Mouse (Mus musculus): ENCODE data around the gene Mettl2. TPM values are rescaled to one million over a fixed set of nuclear protein-coding genes. Genes with fewer than 3 reads are reported as not detected.
"Not testable (repeated sequence)": the region's sequence is repeated elsewhere in the genome, so short reads cannot be mapped to it uniquely, and the experiment has no call there.

Gene Mettl2
- polyA plus RNA-seq (2015; fragmentation: Nextera tagmentation; extraction: Ambion mirVana), result 26.8 and 29.7 TPM in 2 replicates

GRCm38 (mm10) chr11:105125735-105126519, at the start of gene Mettl2:
Mettl2 (plus strand) TSS chr11:105126425.
- H3K9ac ChIP-seq, result peak within 1 kb of the TSS; percentile 83
- 3% methylated on average over 34 of the region's 38 CpGs for WGBS
- no peaks in the 10 kb centered on the region for H3K9me3 ChIP-seq
- H3K27ac ChIP-seq (replicated peaks), result peak within 1 kb of the TSS; percentile 77
- H3K4me3 ChIP-seq, result peak within 1 kb of the TSS; percentile 82
- H3K27me3 ChIP-seq (replicated peaks), result no peaks in the 10 kb centered on the region
- ATAC-seq (ENCODE audit: extremely low read depth, insufficient number of reproducible peaks, low FRiP score, low TSS enrichment), result peak; percentile 93
- H3K4me2 ChIP-seq, result peak within 1 kb of the TSS; percentile 91
- H3K4me1 ChIP-seq, result peaks cover 13% of the 10 kb centered on the region
- H3K36me3 ChIP-seq, result peaks cover 23% of the 10 kb centered on the region

- H3K36me3 ChIP-seq; H3K27ac ChIP-seq (replicated peaks); ATAC-seq (ENCODE audit: extremely low read depth, insufficient number of reproducible peaks, low FRiP score, low TSS enrichment); H3K27me3 ChIP-seq (replicated peaks); H3K9me3 ChIP-seq; H3K9ac ChIP-seq; H3K4me1 ChIP-seq; H3K4me3 ChIP-seq: not testable (repeated sequence)
- WGBS, result 72% methylated on average over 22 of the region's 22 CpGs
- H3K4me2 ChIP-seq, result 0 out of 2 replicates have a peak overlapping the region, but pooled peaks have one; percentile 9
These were observed 13.8 kb upstream of the Mettl2 start for GRCm38 (mm10) chr11:105112448-105112847.

- ATAC-seq (ENCODE audit: extremely low read depth, insufficient number of reproducible peaks, low FRiP score, low TSS enrichment), result no peak
- Histone ChIP-seq H3K4me3 (no peak overlapping the region), H3K27ac (replicated peaks) (no peak overlapping the region), H3K9ac (no peak overlapping the region), H3K4me1 (no peaks in the 10 kb centered on the region), H3K27me3 (replicated peaks) (no peaks in the 10 kb centered on the region), H3K4me2 (no peak overlapping the region), H3K9me3 (no peaks in the 10 kb centered on the region), H3K36me3 (no peaks in the 10 kb centered on the region)
- WGBS, result 75% methylated on average over 7 of the region's 7 CpGs
These were observed 8.4 kb upstream of the Mettl2 start for GRCm38 (mm10) chr11:105117814-105118213.

- 15% methylated on average over 4 of the region's 4 CpGs for WGBS
- ATAC-seq (ENCODE audit: extremely low read depth, insufficient number of reproducible peaks, low FRiP score, low TSS enrichment), result no peak
These were observed 5.6 kb upstream of the Mettl2 start for GRCm38 (mm10) chr11:105120551-105121061.

GRCm38 (mm10) chr11:105121792-105122191, 4.4 kb upstream of the Mettl2 start:
- H3K9me3 ChIP-seq; H3K4me2 ChIP-seq; H3K9ac ChIP-seq; ATAC-seq (ENCODE audit: extremely low read depth, insufficient number of reproducible peaks, low FRiP score, low TSS enrichment); H3K4me3 ChIP-seq; H3K27me3 ChIP-seq (replicated peaks); H3K4me1 ChIP-seq; H3K36me3 ChIP-seq; H3K27ac ChIP-seq (replicated peaks): not testable (repeated sequence)
- WGBS, result 67% methylated on average over 5 of the region's 5 CpGs

More at GRCm38 (mm10) chr11:105120551-105121061, 5.6 kb upstream of the Mettl2 start:
- H3K36me3 ChIP-seq, result no peaks in the 10 kb centered on the region
- H3K27ac ChIP-seq (replicated peaks), result no peak overlapping the region
- no peaks in the 10 kb centered on the region for H3K4me1 ChIP-seq
- no peak overlapping the region for H3K4me2 ChIP-seq
- H3K9ac ChIP-seq, result no peak overlapping the region
- H3K4me3 ChIP-seq, result no peak overlapping the region
- H3K27me3 ChIP-seq (replicated peaks), result no peaks in the 10 kb centered on the region
- no peaks in the 10 kb centered on the region for H3K9me3 ChIP-seq

- 10% methylated on average over 9 of the region's 9 CpGs for WGBS
- no peak overlapping the region for H3K9ac ChIP-seq
- no peak overlapping the region for H3K4me2 ChIP-seq
- no peaks in the 10 kb centered on the region for H3K27me3 ChIP-seq (replicated peaks)
- no peak overlapping the region for H3K4me3 ChIP-seq
- no peaks in the 10 kb centered on the region for H3K9me3 ChIP-seq
- H3K36me3 ChIP-seq, result peaks cover 4% of the 10 kb centered on the region
- no peak overlapping the region for H3K27ac ChIP-seq (replicated peaks)
- no peak for ATAC-seq (ENCODE audit: extremely low read depth, insufficient number of reproducible peaks, low FRiP score, low TSS enrichment)
- H3K4me1 ChIP-seq, result peaks cover 13% of the 10 kb centered on the region
These were observed 2.2 kb upstream of the Mettl2 start for GRCm38 (mm10) chr11:105123986-105124385.

GRCm38 (mm10) chr11:105126520-105127029, 350 bp downstream of the Mettl2 start:
- Histone ChIP-seq H3K4me3 (peak overlapping the region; percentile 82), H3K27me3 (replicated peaks) (no peaks in the 10 kb centered on the region), H3K4me1 (peaks cover 13% of the 10 kb centered on the region), H3K4me2 (peak overlapping the region; percentile 91), H3K9me3 (no peaks in the 10 kb centered on the region), H3K9ac (peak overlapping the region; percentile 83), H3K36me3 (peaks cover 30% of the 10 kb centered on the region), H3K27ac (replicated peaks) (no peak overlapping the region)
- under 1% methylated on average over 49 of the region's 49 CpGs for WGBS
- no peak for ATAC-seq (ENCODE audit: extremely low read depth, insufficient number of reproducible peaks, low FRiP score, low TSS enrichment)

GRCm38 (mm10) chr11:105135692-105136091, 9.5 kb downstream of the Mettl2 start:
- Histone ChIP-seq H3K27ac (replicated peaks) (no peak overlapping the region), H3K4me1 (no peaks in the 10 kb centered on the region), H3K9me3 (no peaks in the 10 kb centered on the region), H3K9ac (no peak overlapping the region), H3K4me3 (no peak overlapping the region), H3K4me2 (no peak overlapping the region), H3K36me3 (peaks cover 99% of the 10 kb centered on the region), H3K27me3 (replicated peaks) (no peaks in the 10 kb centered on the region)
- WGBS, result 78% methylated on average over 7 of the region's 7 CpGs
- no peak for ATAC-seq (ENCODE audit: extremely low read depth, insufficient number of reproducible peaks, low FRiP score, low TSS enrichment)

- H3K27me3 ChIP-seq (replicated peaks); H3K27ac ChIP-seq (replicated peaks); H3K4me1 ChIP-seq; H3K4me3 ChIP-seq; H3K9me3 ChIP-seq; ATAC-seq (ENCODE audit: extremely low read depth, insufficient number of reproducible peaks, low FRiP score, low TSS enrichment); H3K4me2 ChIP-seq; H3K9ac ChIP-seq: not testable (repeated sequence)
- H3K36me3 ChIP-seq, result peaks cover 94% of the 10 kb centered on the region
- 87% methylated on average over 2 of the region's 2 CpGs for WGBS
These were observed 11.0 kb downstream of the Mettl2 start for GRCm38 (mm10) chr11:105137255-105137654.

- H3K9me3 ChIP-seq; H3K9ac ChIP-seq; ATAC-seq (ENCODE audit: extremely low read depth, insufficient number of reproducible peaks, low FRiP score, low TSS enrichment); H3K4me2 ChIP-seq; H3K4me1 ChIP-seq; H3K4me3 ChIP-seq; H3K27ac ChIP-seq (replicated peaks); H3K27me3 ChIP-seq (replicated peaks): not testable (repeated sequence)
- 90% methylated on average over 8 of the region's 8 CpGs for WGBS
- peaks cover 62% of the 10 kb centered on the region for H3K36me3 ChIP-seq
These were observed 14.3 kb downstream of the Mettl2 start for GRCm38 (mm10) chr11:105140512-105140911.

GRCm38 (mm10) chr11:105141115-105141514, 14.9 kb downstream of the Mettl2 start:
- Histone ChIP-seq H3K4me3 (no peak overlapping the region), H3K4me1 (no peaks in the 10 kb centered on the region), H3K4me2 (no peak overlapping the region), H3K9me3 (no peaks in the 10 kb centered on the region), H3K27ac (replicated peaks) (no peak overlapping the region), H3K27me3 (replicated peaks) (no peaks in the 10 kb centered on the region), H3K36me3 (peaks cover 56% of the 10 kb centered on the region), H3K9ac (no peak overlapping the region)
- WGBS, result 89% methylated on average over 5 of the region's 5 CpGs
- no peak for ATAC-seq (ENCODE audit: extremely low read depth, insufficient number of reproducible peaks, low FRiP score, low TSS enrichment)

- peaks cover 31% of the 10 kb centered on the region for H3K36me3 ChIP-seq
- no peaks in the 10 kb centered on the region for H3K9me3 ChIP-seq
- H3K27ac ChIP-seq (replicated peaks), result no peak overlapping the region
- no peak overlapping the region for H3K9ac ChIP-seq
- H3K4me1 ChIP-seq, result no peaks in the 10 kb centered on the region
- no peak overlapping the region for H3K4me2 ChIP-seq
- ATAC-seq (ENCODE audit: extremely low read depth, insufficient number of reproducible peaks, low FRiP score, low TSS enrichment), result no peak
- H3K4me3 ChIP-seq, result no peak overlapping the region
- H3K27me3 ChIP-seq (replicated peaks), result no peaks in the 10 kb centered on the region
These were observed 17.3 kb downstream of the Mettl2 start for GRCm38 (mm10) chr11:105143564-105143963.

Data from heart, embryonic 13.5 days (tissue).